Mouse (Mus musculus): ENCODE measurements around the gene Trak1.

Trak1 gene

GRCm38 (mm10) chr9:121297171-121298064 is at the start of gene Trak1:
Gene Trak1, plus strand, starts transcription at chr9:121297502.
- peak; percentile 54 for DNase-seq (ENCODE audit: low spot score in 2 of 2)

DNA sequence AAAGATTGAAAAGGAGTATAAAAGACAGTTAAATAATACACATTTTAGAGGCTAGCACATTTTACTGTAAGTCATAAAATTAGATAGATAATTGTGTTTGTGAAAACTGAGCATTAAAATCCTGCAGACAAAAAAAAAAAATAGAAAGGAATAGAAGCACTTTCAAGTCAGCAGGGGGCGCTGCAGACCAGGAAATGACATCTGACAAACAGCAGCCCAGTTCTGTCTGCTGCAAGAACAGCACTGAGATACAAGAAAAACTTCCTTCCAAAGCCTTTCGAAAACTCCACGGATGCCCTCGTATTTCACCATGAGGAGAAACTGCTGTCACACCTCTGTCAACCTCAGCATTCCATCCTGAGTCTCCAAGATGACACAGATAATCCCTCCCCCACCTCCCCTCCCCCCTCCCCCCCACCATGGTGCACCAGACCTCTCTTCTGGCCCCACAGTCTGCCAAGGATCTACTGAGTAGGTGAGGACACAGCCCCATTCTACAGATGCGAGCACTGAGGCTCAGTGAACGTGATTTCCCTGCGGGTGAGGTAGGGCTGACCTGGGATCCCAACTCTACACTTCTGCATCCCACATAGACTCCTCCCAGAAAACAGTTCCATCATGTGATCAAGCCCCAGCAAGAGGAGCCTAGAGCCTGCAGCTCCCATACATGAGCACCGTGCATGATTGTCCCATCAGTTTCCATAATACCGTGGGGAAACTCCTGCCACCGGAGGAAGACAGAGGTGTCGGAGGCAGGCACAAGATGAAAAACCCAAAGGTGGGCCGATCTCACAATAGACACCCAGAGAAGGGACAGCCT is 49.1 kb upstream of the Trak1 start:
- peak; percentile 74 to 83 for DNase-seq (ENCODE audit: low spot score in 2 of 2)

- DNase-seq (ENCODE audit: low spot score in 2 of 2): peak in 1 of 2 experiments; percentile 0
Measured at GRCm38 (mm10) chr9:121249805-121250204, 47.5 kb upstream of the Trak1 start.

- DNase-seq (ENCODE audit: low spot score in 2 of 2): no peak
Measured at GRCm38 (mm10) chr9:121250854-121251253, 46.4 kb upstream of the Trak1 start.

DNA sequence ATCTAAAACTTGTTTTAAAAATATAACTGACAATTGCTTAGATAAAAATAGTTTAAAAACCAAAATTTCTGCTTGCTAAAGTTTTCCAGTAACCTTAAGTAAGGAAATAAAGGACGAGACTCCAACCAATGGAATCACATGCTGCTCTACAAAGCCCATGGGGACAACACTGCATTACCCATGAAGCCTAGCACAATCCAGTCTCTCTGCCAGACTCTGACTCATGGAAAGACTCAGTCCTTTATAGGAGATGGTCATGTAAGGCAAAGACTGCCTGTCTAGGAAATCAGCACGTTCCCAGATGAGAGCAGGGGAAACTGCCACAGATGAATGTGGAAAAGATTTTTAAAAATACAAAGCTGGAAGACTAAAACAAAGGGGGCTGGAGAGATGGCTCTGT is 43.3 kb upstream of the Trak1 start:
- DNase-seq (ENCODE audit: low spot score in 2 of 2): no peak

- no peak for DNase-seq (ENCODE audit: low spot score in 2 of 2)
Measured at GRCm38 (mm10) chr9:121254761-121255160, 42.5 kb upstream of the Trak1 start.

- DNase-seq (ENCODE audit: low spot score in 2 of 2): no peak
Measured at GRCm38 (mm10) chr9:121257106-121257505, 40.2 kb upstream of the Trak1 start.

DNA sequence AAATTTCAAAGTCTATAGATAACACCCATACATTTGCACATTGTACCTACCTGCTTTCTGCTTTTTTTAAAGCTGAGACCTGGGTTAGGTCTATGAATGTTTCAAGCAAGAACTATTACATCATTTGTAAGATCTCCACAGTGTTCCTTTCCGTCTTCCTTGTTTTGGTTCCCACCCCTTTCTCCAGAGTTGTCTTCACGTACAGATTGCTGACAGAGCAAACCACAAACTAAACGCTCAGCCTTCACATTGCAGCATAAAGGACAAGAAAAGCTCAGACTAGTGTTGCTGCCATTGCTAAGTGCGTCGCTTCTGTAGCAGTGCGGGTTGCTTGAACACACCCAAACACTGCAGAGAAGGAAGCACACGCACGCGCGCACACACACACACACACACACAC is 32.0 kb upstream of the Trak1 start:
- no peak for DNase-seq (ENCODE audit: low spot score in 2 of 2)

GRCm38 (mm10) chr9:121271149-121271548 is 26.2 kb upstream of the Trak1 start:
- no peak for DNase-seq (ENCODE audit: low spot score in 2 of 2)

DNA sequence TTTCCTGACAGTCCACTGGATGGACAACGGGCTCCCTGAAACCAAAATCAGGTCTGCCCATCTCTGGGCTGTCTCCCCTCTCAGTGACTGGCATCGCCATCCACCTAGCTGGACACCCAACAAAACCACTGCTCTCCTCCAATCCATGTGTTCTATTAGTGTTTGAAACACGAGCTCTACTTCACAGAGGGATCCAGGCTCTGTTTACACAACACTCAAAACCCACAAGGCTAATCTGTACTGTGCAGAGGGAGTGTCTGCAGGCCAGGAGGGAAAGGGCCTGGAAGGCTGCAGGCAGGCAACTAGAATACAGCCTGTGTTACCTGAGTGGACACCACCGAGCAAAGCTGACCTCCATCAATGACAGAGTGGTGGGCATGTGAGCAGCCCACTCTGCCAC is 25.7 kb upstream of the Trak1 start:
- DNase-seq (ENCODE audit: low spot score in 2 of 2): no peak

GRCm38 (mm10) chr9:121276745-121277117 is 20.6 kb upstream of the Trak1 start:
- DNase-seq (ENCODE audit: low spot score in 2 of 2): no peak

DNA sequence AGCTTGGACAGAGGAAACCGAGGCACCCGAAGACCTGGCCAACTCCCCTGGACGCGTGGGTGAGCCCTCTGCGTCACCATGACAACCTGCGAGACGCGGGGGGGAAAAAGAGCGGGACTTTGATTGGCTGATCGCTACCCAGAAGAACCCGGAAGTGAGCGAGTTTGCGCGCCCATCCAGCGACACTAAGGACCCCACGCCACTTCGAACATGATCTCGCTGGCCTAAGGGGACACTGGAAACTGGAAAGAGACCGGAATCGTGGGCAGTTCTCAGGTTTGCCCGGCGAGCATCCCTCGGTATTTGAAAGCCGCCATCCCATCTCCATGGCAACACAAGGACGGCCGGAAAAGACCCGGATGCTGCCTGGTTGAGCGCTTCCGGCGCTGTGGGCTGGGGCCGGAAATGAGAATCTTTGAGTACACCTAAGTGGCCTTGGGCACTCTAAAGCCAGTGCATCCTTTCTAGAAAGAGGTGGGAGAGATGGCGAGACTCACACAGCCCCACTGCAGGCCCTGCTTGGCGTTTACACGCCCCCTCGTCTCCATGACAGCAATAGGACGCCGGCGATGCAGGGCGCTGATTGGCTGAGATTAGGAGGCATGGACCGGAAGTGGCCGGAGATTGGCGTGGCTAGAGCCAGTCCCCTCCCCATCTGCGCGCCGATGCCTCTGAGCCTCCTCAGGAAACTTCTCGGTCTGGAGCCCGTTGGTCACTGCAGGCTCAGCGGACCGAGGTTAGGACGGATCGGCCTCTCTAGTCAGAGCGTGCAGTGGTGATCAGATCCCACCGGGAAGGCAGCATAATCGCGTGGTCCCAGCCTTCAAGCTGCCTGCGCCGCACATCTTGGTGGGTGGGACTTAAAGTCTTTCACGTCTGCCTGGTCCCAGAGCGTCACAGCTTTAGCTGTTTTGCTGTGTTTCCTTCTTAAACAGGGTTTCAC is 19.9 kb upstream of the Trak1 start, which contains the start of gene Ulk4:
Gene Ulk4 (minus strand): TSS at position 80 of the 943 bp plus-strand sequence.
- peak; percentile 91 to 92 for DNase-seq (ENCODE audit: low spot score in 2 of 2)

DNA sequence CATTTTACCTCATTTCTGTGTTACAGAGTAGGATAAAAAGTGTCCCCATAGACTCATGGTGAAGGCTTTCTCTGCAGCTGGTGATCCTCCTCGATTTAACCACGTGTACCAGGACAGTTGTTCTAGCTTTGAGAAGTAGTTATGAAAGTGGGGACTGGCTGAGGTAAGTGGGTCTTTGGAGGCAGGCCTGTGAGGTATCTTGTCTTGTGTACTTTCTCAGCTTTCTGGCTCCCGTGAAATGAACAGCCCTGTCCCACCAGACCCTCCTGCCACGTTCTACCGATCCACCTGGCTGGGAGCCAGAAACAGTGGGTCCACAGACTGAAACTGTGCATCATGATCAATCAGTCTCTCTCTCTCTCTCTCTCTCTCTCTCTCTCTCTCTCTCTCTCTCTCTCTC is 18.1 kb upstream of the Trak1 start:
- DNase-seq (ENCODE audit: low spot score in 2 of 2): no peak

DNA sequence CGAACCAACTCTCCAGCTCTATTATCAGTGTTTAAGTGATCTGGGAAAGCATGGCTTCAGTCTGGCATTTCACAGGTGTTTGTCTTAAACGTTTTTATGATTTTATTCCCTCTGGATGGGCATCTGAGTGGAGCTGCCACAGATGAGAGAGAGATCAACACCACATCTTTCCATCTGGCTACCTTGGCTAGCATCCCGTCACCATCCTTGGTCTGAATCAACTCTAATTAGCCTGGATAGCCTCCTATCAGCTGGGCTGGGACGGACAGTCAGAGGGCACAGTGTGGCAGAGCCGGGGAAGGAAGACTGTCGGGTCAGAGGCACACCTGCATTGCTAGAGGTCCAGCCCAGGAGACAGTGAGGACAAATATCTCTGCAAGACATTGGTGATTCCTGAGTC is 15.4 kb upstream of the Trak1 start:
- no peak for DNase-seq (ENCODE audit: low spot score in 2 of 2)

- no peak for DNase-seq (ENCODE audit: low spot score in 2 of 2)
Measured at GRCm38 (mm10) chr9:121283620-121284185, 13.6 kb upstream of the Trak1 start.

DNA sequence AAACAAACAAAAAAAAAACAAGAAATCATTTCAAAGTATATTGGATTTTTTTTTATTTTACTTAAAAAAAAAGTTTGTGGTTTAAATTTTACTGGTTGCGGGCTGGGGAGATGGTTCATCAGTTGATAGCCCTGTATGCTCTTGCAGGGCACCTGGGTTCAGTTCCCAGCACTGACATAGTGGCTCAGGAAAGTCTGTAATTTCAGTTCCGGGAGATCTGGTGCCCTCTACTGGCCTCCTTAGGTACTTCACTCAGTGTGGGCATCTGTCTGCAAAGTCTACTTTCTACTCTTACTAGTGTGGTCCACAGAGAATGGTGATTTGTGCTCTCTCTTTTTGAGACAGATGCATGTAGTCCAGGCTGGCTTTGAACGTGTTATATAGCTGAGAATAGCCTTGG is 12.9 kb upstream of the Trak1 start:
- no peak for DNase-seq (ENCODE audit: low spot score in 2 of 2)

DNA sequence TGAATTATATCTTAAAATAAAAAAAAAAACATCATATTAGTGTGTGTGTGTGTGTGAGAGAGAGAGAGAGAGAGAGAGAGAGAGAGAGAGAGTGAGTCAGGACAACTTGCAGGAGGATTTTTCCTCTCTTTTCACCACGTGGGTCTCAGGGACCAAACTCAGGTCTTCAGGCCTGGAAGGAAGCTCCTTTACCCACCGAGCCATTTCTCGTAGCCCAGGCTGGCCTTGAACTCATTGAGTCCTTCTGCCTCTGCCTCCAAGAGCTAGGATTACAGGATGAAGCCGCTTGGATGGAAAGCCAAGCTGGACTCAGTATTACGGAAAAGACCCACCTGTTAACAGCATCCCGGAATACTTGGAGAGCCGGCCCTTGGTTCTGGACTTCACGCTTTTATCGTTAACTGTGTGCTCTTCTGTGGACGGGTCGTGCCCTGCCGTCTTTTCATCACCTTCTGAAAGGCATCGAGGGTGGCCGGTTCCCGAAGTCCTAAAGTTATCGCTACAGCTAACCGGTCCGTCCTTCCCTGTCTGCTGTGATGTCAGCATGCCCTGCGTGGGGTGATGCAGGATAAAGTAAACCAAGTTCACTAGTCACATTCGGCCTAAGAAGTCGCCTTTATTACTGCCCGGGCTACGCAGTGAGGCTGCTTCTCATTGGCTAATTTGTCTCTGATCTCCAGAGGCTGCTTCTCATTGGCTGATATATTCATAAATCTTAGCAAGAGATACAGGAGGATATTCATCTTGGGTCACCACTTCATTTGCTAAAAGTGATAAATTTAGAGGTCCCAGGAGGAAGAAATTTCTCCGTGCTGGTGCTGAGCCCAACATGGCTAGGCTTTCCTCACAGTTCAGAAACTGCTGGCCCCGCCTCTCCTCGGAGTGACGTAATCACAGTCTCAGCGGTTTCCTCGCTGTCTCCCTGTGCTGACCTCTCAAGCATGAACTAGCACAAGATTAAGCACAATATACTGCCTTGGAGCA is 11.7 kb upstream of the Trak1 start:
- DNase-seq (ENCODE audit: low spot score in 2 of 2): peak; percentile 42 to 75

DNA sequence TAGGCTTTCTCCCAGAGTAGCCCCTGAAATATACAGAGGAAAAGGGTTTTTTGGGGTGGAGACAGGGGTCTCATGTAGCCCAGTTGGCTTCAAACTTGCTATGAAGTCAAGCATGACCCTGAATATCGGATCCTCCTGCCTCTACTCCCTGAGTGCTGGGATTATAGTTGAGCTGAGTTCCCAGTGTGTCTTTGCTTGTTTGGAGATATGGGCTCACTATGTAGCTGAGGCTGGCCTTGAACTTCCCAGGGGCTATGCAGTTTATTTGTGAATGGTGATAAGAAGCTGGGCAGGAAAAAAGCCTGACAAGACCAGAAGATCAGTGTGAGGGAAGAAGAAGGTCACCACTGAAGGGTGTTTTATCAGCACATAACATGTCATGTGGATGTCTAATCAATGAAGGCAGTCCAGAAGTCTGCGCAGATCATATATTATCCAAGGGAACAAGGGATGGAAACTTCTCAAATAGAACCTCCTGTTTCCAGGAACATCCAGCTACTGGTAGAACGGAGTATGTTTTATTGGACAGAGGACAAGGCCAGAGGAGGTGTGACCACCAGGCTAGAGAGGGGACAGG is 10.9 kb upstream of the Trak1 start:
- no peak for DNase-seq (ENCODE audit: low spot score in 2 of 2)

DNA sequence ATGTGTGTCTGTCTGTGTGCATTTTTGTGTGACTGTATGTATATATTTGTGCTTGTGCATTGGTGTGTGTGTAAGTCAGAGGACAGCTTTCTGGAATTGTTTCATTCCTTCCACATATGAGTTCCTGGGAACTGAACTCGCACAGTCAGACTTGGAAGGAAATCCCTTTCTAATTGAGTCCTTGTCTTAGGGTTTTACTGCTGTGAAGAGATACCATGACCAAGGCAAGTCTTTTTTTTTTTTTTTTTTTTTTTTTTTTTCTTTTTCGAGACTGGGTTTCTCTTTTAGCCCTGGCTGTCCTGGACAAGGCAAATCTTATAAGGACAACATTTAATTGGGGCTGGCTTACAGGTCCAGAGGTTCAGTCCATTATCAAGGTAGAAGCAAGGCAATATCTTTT is 6.0 kb upstream of the Trak1 start:
- DNase-seq (ENCODE audit: low spot score in 2 of 2): no peak

DNA sequence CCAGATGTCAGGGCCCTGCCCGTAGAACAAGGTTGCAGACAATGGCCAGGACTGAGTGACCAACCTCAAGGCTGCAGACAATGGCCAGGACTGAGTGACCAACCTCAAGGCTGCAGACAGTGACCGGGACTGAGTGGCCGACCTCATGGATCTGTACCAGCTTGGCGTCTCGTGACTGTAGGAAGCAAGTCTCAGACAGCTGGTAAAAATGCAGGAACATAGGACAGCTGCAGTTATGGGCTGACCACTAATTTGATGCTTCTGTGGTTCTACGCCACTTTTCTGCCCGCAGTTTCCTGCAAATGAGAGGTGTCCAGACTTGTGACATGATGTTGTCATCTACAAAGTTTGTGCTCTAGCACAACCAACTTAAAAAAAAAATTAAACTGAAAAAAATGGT is 4.1 kb upstream of the Trak1 start:
- no peak for DNase-seq (ENCODE audit: low spot score in 2 of 2)
